Mouse (Mus musculus): ENCODE measurements around the gene Chrnb1. TPM values are rescaled to one million over a fixed set of nuclear protein-coding genes. Genes with fewer than 3 reads are reported as not detected.

Gene Chrnb1
- 1.2 and 1.8 TPM in 2 replicates for polyA plus RNA-seq (2016; fragmentation: Nextera tagmentation; extraction: Ambion mirVana)

DNA sequence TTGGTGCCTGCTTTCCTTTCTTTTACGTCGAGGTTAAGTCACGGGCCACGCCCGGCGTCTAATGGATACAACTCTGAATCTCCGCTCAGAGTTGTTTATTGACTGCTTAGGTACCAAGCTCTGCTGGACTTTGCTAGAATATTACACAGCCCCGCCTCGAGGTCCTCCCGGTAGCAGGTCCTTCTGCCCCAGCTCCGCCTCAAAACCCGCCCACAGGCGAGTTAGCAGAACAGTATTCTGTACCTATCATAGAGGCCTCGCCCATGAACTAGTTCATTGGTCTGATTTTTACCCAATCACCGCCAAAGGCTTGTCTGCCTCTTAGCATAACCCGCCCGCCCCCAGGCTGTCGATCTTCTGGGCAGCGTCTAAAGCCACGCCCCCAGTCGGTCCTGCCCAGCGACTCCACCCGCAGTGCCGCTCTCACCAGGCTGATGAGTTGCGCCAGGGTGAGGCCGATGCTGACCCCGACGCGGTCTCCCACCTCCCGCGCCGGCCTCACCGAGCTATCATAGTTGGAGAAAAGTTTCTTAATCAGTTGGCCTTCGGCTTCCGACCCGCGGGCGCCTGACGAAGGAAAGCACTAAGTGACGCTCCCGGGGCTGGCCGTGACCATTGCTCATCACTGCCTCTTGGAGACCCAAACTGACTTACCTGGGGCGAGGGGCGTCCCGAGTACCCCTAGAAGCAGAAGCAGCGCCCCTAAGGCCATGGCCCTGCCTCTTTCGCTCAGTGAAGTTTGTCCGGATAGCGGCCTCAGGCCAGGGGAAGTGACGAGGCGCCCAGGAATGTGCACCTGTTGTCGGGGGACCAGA is at the start of gene Chrnb1:
TSS of gene Chrnb1 (minus strand) at position 776 of the 815 bp plus-strand sequence.
- Histone ChIP-seq H3K27ac (no peak within 1 kb of the TSS), H3K4me2 (peak within 1 kb of the TSS; percentile 87), H3K36me3 (replicated peaks) (no peaks in the 10 kb centered on the region), H3K27me3 (peaks cover 49% of the 10 kb centered on the region), H3K9me3 (no peaks in the 10 kb centered on the region), H3K4me3 (replicated peaks) (peak within 1 kb of the TSS; percentile 43), H3K9ac (peak within 1 kb of the TSS; percentile 44), H3K4me1 (peaks cover 31% of the 10 kb centered on the region)
- peak; percentile 92 for ATAC-seq (ENCODE audit: low FRiP score)
- WGBS, result 3% methylated on average over 52 of the region's 52 CpGs

DNA sequence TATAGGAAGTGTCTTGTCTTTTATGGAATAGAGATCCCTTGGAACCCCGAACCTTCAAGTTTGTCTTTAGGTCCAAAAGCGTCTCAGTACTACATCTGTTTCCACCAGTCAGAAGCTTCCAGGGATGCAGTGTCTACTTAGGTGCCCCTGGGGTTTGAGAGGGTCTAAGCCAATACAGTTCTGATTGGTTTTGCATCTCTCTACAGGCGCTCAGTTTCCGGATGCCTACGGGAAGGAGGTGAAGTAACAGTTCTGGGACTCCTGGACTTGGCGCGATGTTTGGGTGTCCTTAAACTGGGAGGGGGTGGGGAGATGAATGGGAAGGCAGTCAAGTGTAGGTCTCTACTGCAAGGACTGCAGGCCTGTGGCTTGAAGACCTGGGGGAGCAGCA is 43.0 kb upstream of the Chrnb1 start:
- Histone ChIP-seq H3K4me1 (peaks cover 43% of the 10 kb centered on the region), H3K4me2 (peak overlapping the region; percentile 80), H3K27ac (peak overlapping the region; percentile 77), H3K9me3 (no peaks in the 10 kb centered on the region), H3K4me3 (replicated peaks) (peak overlapping the region; percentile 87), H3K9ac (peak overlapping the region; percentile 67), H3K27me3 (peaks cover 4% of the 10 kb centered on the region), H3K36me3 (replicated peaks) (peaks cover 2% of the 10 kb centered on the region; the same call in 1 of the 2 replicates)
- under 1% methylated on average over 7 of the region's 7 CpGs for WGBS
- no peak for ATAC-seq (ENCODE audit: low FRiP score)

- peaks cover 7% of the 10 kb centered on the region for H3K27me3 ChIP-seq
- no peaks in the 10 kb centered on the region for H3K9me3 ChIP-seq
- peak; percentile 88 for ATAC-seq (ENCODE audit: low FRiP score)
- WGBS, result under 1% methylated on average over 34 of the region's 34 CpGs
- H3K4me3 ChIP-seq (replicated peaks), result peak within 1 kb of the TSS; percentile 87
- H3K27ac ChIP-seq, result peak within 1 kb of the TSS; percentile 96
- peak within 1 kb of the TSS; percentile 94 for H3K9ac ChIP-seq
- peaks cover 8% of the 10 kb centered on the region for H3K36me3 ChIP-seq (replicated peaks)
- H3K4me1 ChIP-seq, result peaks cover 46% of the 10 kb centered on the region
- peak within 1 kb of the TSS; percentile 80 for H3K4me2 ChIP-seq
Measured at GRCm38 (mm10) chr11:69837952-69838713, 42.4 kb upstream of the Chrnb1 start, which contains the start of gene Tmem256. TSS of gene Tmem256 (plus strand) at chr11:69838514.

GRCm38 (mm10) chr11:69837604-69837951 is 41.8 kb upstream of the Chrnb1 start, which contains the start of gene Nlgn2:
TSS of gene Nlgn2 (minus strand) at chr11:69837784.
- H3K4me1 ChIP-seq, result peaks cover 46% of the 10 kb centered on the region
- H3K9me3 ChIP-seq, result no peaks in the 10 kb centered on the region
- peaks cover 7% of the 10 kb centered on the region for H3K27me3 ChIP-seq
- H3K27ac ChIP-seq, result peak within 1 kb of the TSS; percentile 96
- peak; percentile 66; the same call in 1 of the 2 replicates for ATAC-seq (ENCODE audit: low FRiP score)
- peak within 1 kb of the TSS; percentile 94 for H3K9ac ChIP-seq
- peak within 1 kb of the TSS; percentile 87 for H3K4me3 ChIP-seq (replicated peaks)
- H3K36me3 ChIP-seq (replicated peaks), result peaks cover 13% of the 10 kb centered on the region
- under 1% methylated on average over 30 of the region's 32 CpGs for WGBS
- H3K4me2 ChIP-seq, result peak within 1 kb of the TSS; percentile 80

GRCm38 (mm10) chr11:69836703-69837576 is 41.2 kb upstream of the Chrnb1 start:
- Histone ChIP-seq H3K4me3 (replicated peaks) (peak overlapping the region; percentile 87), H3K4me1 (peaks cover 46% of the 10 kb centered on the region), H3K9me3 (no peaks in the 10 kb centered on the region), H3K27ac (peak overlapping the region; percentile 96), H3K9ac (peak overlapping the region; percentile 94), H3K27me3 (peaks cover 7% of the 10 kb centered on the region), H3K4me2 (peak overlapping the region; percentile 80), H3K36me3 (replicated peaks) (peaks cover 19% of the 10 kb centered on the region)
- ATAC-seq (ENCODE audit: low FRiP score), result peak; percentile 8
- 1% methylated on average over 42 of the region's 52 CpGs for WGBS

DNA sequence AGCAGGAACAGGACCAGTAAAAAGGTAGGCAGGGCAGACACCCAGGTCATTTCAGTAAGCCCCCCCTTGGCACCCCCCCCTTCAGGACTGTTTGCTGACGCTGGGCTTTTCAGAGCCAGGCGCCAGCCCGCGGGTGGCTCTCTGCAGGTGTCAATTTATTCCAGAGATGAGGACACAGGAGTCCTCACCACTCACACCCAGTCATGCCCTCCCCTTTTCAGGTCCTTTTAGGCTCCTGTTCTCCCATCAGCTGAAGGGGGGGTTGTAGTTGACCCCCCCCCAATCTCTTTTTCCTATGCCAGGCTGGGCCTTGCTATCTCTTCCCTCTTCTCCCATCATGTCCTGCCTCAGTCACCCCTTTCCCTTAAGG is 40.2 kb upstream of the Chrnb1 start:
- no peak for ATAC-seq (ENCODE audit: low FRiP score)
- peaks cover 7% of the 10 kb centered on the region for H3K27me3 ChIP-seq
- H3K9me3 ChIP-seq, result no peaks in the 10 kb centered on the region
- peak overlapping the region; percentile 87 for H3K4me3 ChIP-seq (replicated peaks)
- H3K9ac ChIP-seq, result peak overlapping the region; percentile 94
- WGBS, result 5% methylated on average over 4 of the region's 4 CpGs
- peaks cover 27% of the 10 kb centered on the region for H3K36me3 ChIP-seq (replicated peaks)
- peak overlapping the region; percentile 96 for H3K27ac ChIP-seq
- H3K4me1 ChIP-seq, result peaks cover 46% of the 10 kb centered on the region
- peak overlapping the region; percentile 80 for H3K4me2 ChIP-seq

GRCm38 (mm10) chr11:69835326-69835965 is 39.7 kb upstream of the Chrnb1 start:
- H3K9ac ChIP-seq, result peak overlapping the region; percentile 94
- no peak for ATAC-seq (ENCODE audit: low FRiP score)
- H3K9me3 ChIP-seq, result no peaks in the 10 kb centered on the region
- H3K36me3 ChIP-seq (replicated peaks), result peaks cover 27% of the 10 kb centered on the region
- H3K4me1 ChIP-seq, result peaks cover 46% of the 10 kb centered on the region
- peak overlapping the region; percentile 87 for H3K4me3 ChIP-seq (replicated peaks)
- peaks cover 7% of the 10 kb centered on the region for H3K27me3 ChIP-seq
- 1% methylated on average over 9 of the region's 9 CpGs for WGBS
- peak overlapping the region; percentile 80 for H3K4me2 ChIP-seq
- H3K27ac ChIP-seq, result peak overlapping the region; percentile 96

GRCm38 (mm10) chr11:69834001-69834549 is 38.3 kb upstream of the Chrnb1 start:
- Histone ChIP-seq H3K4me2 (peak overlapping the region; percentile 80), H3K9ac (peak overlapping the region; percentile 94), H3K27me3 (peaks cover 7% of the 10 kb centered on the region), H3K27ac (peak overlapping the region; percentile 96), H3K9me3 (no peaks in the 10 kb centered on the region), H3K36me3 (replicated peaks) (peaks cover 32% of the 10 kb centered on the region), H3K4me1 (peaks cover 48% of the 10 kb centered on the region), H3K4me3 (replicated peaks) (peak overlapping the region; percentile 87)
- 7% methylated on average over 40 of the region's 48 CpGs for WGBS
- no peak for ATAC-seq (ENCODE audit: low FRiP score)

- ATAC-seq (ENCODE audit: low FRiP score), result no peak
- no peaks in the 10 kb centered on the region for H3K9me3 ChIP-seq
- peaks cover 37% of the 10 kb centered on the region for H3K36me3 ChIP-seq (replicated peaks)
- H3K27me3 ChIP-seq, result peaks cover 7% of the 10 kb centered on the region
- 59% methylated on average over 8 of the region's 8 CpGs for WGBS
- peak overlapping the region; percentile 80 for H3K4me2 ChIP-seq
- H3K4me3 ChIP-seq (replicated peaks), result peak overlapping the region; percentile 87
- H3K9ac ChIP-seq, result peak overlapping the region; percentile 94
- H3K4me1 ChIP-seq, result peaks cover 47% of the 10 kb centered on the region
- 0 out of 2 replicates have a peak overlapping the region, but pooled peaks have one; percentile 96 for H3K27ac ChIP-seq
Measured at GRCm38 (mm10) chr11:69833554-69833953, 37.8 kb upstream of the Chrnb1 start.

DNA sequence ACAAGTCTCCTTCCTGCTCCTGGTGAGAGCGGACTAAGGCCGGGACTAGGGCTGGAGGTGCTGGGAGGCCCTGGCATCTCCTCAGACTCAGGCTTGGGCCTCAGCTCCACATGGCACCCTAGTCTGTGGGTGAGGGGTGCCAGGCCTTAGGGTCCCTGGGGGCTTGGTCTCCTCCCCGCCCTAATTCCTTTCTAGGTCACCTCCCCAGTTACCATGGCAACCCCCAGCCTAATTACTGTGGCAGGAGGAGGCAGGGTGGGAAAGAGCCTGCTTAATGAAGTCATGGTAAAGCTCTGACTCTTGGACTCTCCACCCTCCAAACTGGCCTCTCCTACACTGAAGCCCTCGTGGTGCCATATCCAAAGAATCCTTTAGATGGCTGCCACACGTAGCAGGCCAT is 33.1 kb upstream of the Chrnb1 start:
- no peak for ATAC-seq (ENCODE audit: low FRiP score)
- Histone ChIP-seq H3K9me3 (no peaks in the 10 kb centered on the region), H3K27ac (no peak overlapping the region), H3K4me2 (no peak overlapping the region), H3K27me3 (peaks cover 3% of the 10 kb centered on the region), H3K4me1 (peaks cover 13% of the 10 kb centered on the region), H3K36me3 (replicated peaks) (peaks cover 82% of the 10 kb centered on the region), H3K4me3 (replicated peaks) (no peak overlapping the region), H3K9ac (no peak overlapping the region)
- WGBS, result 60% methylated on average over 5 of the region's 5 CpGs

DNA sequence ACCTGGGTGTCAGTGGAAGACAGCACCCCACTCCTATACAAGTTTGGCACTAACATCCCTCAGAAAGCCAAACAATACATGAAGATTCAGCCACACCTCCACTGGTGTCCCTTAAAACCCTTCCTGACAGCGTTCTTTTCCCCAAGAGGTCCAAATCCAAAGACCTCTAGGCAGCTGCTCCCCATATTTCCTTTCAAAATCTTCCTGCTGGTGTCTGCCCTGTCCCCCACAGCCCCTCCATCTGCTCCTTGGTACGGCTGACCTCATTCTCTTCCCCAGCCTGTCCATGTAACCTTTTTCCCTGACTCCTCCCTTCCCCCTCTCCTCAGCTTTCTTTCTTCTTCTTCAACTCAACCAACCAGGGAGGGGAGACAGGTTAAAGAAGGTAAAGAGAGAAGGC is 27.7 kb upstream of the Chrnb1 start:
- Histone ChIP-seq H3K27me3 (no peaks in the 10 kb centered on the region), H3K36me3 (replicated peaks) (peaks cover 45% of the 10 kb centered on the region), H3K4me1 (no peaks in the 10 kb centered on the region; the same call in 1 of the 2 replicates), H3K9me3 (no peaks in the 10 kb centered on the region), H3K27ac (no peak overlapping the region), H3K9ac (no peak overlapping the region), H3K4me3 (replicated peaks) (no peak overlapping the region), H3K4me2 (no peak overlapping the region)
- 87% methylated on average over 2 of the region's 2 CpGs for WGBS
- no peak for ATAC-seq (ENCODE audit: low FRiP score)

Data from forebrain, embryonic 12.5 days (tissue).